Mouse (Mus musculus): ENCODE measurements around the gene Ccl22.

Gene Ccl22

GRCm38 (mm10) chr8:94745476-94746184, at the start of gene Ccl22:
Gene Ccl22 (plus strand): TSS chr8:94745590.
- no peak for DNase-seq (ENCODE audit: low spot score)

DNA sequence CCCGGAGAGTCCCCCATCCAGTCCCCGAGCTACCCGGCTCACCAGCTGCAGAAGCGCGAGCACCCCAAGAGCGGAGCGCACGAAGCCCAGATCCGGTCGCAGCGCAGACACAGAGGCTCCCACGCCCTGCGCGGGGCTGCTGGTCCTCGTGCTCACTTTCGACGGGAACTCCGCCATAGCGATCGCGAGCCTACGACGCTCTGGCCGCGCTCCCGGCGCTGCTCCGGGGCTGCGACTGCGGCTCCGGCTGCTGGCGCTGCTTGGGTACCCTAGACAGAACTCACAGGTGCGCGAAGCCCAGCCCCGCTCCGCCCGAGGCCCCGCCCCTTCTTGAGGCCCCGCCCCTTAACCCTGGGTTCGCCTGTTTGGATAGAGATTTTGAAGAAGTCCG, 49.4 kb upstream of the Ccl22 start, which contains the start of gene Pllp:
Gene Pllp, minus strand, starts transcription at position 285 of the 391 bp plus-strand sequence.
- peak; percentile 37 for DNase-seq (ENCODE audit: low spot score)

- no peak for DNase-seq (ENCODE audit: low spot score)
These were observed 48.8 kb upstream of the Ccl22 start for GRCm38 (mm10) chr8:94696566-94696965.

- no peak for DNase-seq (ENCODE audit: low spot score)
These were observed 47.4 kb upstream of the Ccl22 start for GRCm38 (mm10) chr8:94697956-94698355.

DNA sequence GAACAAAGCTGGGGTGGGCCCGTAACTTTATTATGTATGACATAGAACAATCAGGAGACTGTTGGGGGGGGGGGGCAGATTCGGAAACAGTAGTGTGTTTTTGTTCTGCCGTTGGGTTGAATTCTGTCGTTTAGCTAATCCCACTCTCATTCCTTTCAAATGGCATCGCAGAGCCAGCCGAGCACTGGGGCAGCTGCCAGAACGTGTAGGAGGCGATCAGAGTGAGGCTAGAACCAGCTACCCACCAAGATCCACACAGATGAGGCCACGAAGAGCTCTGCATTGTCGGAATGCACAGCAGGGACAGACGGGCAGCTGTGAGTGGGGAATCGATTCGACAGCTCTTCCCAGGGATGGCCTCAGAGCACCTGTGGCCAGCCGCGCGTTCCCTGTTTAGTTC, 46.0 kb upstream of the Ccl22 start:
- DNase-seq (ENCODE audit: low spot score) = no peak

- peak; percentile 1 for DNase-seq (ENCODE audit: low spot score)
These were observed 44.9 kb upstream of the Ccl22 start for GRCm38 (mm10) chr8:94700421-94700935.

GRCm38 (mm10) chr8:94702156-94702555, 43.2 kb upstream of the Ccl22 start:
- no peak for DNase-seq (ENCODE audit: low spot score)

DNA sequence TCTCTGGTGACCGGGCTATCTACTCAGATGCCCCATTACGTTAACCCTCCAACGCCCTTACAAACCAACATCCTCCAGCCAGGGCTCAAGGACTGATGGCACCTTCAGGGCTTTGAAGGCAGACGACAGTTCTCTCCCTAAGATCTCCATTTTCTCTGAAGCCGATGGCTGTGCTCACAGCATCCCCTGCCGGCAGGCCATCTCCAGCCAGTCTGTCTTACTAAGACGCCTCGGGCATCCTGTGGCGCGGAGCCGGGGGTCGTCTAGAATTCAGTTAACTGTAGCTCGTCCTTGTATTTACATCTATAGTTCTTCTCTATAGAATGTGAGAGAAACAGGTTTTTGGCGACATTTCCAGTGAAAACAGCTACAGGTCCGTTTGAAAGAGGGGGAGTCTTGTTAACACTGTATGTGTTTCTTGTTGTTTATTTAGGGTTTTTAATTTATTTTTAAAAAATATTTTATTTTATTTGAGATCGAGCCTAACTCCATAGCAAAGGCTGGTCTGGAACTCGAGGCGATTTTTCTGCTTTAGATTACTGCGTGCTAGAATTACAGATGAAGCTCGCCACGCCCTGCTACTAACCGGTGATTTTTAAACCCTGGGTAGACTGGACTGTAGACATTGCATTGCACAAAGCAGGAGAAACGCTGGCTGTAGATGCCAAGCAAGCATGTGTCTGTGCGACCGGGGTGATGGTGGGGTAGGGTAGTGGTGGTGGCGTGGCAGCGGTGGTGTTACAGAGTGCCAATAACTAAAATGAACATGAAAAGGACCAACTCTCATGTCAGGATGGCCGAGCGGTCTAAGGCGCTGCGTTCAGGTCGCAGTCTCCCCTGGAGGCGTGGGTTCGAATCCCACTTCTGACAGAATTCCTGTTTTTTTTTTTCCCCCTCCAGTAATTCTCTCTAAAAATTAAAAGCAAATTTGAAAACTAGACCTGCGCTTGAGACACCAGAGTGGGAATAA, 42.3 kb upstream of the Ccl22 start:
- DNase-seq (ENCODE audit: low spot score) = peak; percentile 70

DNA sequence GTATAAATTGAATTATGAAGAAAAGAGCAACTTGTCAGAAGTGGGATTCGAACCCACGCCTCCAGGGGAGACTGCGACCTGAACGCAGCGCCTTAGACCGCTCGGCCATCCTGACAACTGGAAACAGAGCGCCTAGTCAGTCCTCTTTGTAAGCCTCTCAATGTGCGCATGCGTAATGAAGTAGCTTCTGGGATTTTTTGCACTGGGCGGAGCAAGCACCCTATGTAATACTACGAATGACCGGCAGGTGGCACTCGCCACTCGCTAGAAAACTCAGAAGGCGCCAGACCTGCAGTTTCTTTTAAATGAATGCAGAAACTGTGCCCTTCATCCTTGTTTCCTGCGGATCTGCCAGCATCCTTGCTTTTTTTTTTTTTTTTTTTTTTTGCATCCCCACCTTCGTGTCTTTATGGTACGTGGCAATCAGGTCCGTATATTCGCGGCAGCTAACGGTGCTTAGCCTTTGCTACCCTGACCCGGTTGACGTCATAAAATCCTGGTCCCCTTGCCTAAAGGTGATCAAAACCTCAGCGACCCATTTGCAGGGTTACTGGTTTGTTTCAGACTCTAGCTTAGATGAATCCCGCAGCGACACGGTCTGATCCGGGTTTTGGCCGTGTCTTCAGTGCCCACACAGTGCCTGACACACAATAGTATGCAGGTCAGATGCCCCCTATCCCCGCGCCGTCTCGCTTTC, 41.3 kb upstream of the Ccl22 start:
- DNase-seq (ENCODE audit: low spot score) = peak; percentile 99

DNA sequence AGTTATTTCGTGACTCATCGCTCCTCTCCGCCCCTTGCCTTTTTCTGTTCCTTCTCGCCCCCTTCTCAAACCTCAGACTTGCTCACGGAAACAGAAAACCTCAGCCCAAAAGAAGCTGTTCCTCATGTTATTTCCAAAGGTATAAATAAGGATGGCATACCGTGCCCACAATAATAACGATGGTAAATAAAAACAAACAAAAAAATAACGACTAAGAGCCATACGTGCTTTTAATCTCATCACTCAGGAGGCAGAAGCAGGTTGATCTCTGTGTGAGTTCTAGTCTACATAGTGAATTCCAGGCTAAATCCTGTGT, 40.8 kb upstream of the Ccl22 start:
- DNase-seq (ENCODE audit: low spot score) = no peak

DNA sequence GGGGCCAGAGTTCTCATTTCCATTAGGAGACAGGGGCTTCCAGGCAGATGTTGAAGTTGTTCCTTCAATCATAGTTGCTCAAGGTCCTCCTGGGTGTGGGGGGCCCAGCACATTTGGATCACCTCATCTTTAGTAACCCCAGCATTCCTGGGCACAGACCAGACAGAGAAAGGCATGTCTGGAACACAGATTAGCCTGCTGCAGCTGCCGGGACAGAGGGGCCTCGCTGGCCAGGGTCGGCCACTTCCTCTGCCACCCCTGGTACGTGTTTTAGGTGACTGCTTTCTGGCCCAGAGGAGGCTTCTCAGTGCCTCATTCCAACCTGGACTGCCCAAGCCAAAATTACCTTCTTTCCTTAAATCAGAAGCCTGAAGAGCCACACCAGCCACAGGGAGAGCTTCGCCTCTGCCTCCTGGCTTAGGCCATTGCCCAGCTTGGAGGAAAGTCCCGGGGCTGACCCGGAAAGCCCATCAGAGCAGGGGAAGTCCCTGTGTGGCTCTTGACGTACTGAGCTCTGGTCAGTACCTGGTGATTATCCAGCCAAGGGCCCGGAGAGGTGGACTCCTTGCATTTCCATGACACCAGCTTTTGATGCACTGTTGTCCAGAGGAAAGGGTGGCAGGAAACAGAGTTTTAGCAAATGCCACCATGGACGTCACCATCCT, 39.7 kb upstream of the Ccl22 start:
- no peak for DNase-seq (ENCODE audit: low spot score)

- no peak for DNase-seq (ENCODE audit: low spot score)
These were observed 38.5 kb upstream of the Ccl22 start for GRCm38 (mm10) chr8:94706732-94707395.

GRCm38 (mm10) chr8:94710336-94710735, 35.1 kb upstream of the Ccl22 start:
- DNase-seq (ENCODE audit: low spot score) = no peak

GRCm38 (mm10) chr8:94711160-94711718, 34.2 kb upstream of the Ccl22 start:
- no peak for DNase-seq (ENCODE audit: low spot score)

DNA sequence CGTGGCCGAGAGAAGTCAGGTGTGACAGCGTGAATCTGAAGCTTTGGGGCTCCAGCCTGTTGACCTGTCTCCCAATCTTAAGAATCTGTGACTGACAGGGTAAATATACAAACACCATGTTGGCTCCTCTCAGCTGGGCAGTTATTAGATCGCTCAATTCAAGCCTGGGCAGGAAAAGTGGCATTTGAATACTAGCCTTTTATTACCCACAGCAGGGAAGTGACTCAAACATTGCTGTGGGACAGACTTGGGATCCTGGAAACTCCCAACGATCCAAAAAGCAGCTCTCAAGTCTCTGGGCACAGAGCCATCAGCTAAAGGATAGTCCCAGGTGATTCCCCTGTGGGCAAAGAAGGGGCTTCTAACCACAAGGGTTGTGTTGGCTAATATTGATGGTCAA, 30.8 kb upstream of the Ccl22 start:
- DNase-seq (ENCODE audit: low spot score) = no peak

GRCm38 (mm10) chr8:94715871-94716270, 29.5 kb upstream of the Ccl22 start:
- no peak for DNase-seq (ENCODE audit: low spot score)

- DNase-seq (ENCODE audit: low spot score) = no peak
These were observed 28.5 kb upstream of the Ccl22 start for GRCm38 (mm10) chr8:94716841-94717240.

DNA sequence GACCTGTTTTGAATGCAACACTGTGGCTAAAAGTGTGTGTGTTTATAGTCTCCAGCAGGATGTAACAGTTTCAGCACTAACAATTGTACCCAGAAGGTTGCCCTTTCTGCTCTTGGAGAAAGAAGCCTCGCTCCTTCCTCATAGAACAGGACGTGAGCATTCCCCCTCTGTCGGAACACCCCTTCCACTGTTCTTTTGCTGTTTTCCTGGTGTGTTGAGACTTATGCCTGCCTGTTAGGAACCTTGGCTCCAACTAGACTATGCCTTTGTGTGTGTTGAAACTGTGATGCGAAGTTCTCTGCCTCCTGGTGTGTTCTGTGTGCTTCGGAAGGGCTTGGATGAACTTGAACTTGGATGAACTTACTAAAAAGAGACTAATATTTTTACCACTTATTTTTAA, 19.4 kb upstream of the Ccl22 start:
- DNase-seq (ENCODE audit: low spot score) = no peak

DNA sequence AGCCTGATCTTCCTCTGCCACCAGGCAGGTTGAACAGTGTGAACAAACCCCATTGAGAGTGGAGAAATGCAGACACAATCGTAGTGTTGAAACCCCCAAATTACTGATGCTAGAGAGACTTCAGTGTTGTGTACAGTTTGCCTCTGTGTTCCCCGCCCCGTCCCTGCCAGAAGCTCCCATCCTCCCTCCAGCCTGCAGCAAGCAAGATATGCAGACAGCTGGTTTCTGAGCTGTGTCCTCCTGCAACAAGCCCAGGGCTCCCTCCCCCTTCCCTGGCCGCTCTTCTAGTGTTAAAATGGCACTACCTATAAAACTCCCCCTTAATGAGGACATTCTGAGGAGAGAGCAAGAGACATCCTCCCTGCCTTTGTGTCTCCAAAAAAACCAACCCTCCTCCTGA, 16.1 kb upstream of the Ccl22 start:
- no peak for DNase-seq (ENCODE audit: low spot score)

DNA sequence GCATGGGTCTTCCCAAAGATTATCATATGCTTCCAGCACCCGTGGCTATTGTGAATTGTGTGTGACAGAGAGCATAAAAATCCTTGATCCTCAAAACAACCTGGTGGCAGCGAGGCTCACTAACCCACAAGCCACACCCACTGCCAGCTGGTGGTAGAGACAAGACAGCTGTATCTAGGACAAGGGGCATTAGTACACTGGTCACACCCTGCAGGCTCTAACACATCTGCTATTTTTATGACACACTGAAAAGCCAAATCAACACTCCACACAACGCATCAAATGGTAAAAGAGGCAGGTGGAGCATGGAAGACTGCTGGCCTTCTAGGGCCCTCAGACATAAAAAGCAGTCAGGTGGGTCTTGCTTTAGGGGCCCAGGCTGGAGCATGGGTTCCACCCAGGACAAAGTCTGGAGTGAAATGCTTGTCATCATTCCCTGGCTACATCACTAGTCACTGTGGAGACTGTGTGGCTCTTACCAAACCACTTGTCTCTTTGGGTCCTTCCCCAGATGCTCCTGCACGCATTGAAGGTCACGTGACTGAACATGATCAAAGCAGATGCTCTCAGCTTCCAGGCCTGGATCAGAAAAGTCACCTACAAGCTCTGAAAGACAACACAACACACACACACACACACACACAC, 11.4 kb upstream of the Ccl22 start:
- no peak for DNase-seq (ENCODE audit: low spot score)
